Mouse (Mus musculus) CH12.LX (cell line): Measurements from ENCODE around the gene Maco1.

Experiments
- CTCF ChIP-seq, 2 experiments: IDR thresholded peaks in 1 of 2; conservative IDR thresholded peaks in 1 of 2; 2 replicates each; pipeline ENCODE4 v1.5.1; 2011 to 2012; ENCODE audit warnings: low read depth in 2 of 2, low read length in 2 of 2, improper control_type of control experiment in 1 of 2, inconsistent platforms in 1 of 2, mild to moderate bottlenecking in 1 of 2, moderate library complexity in 1 of 2
- ELF1 ChIP-seq: IDR thresholded peaks from 2 replicates; pipeline ENCODE4 v1.6.1; 2014; ENCODE audit warnings: low read depth, mild to moderate bottlenecking, inconsistent platforms, low read length, improper control_type of control experiment
- EP300 ChIP-seq: IDR thresholded peaks from 2 replicates; pipeline ENCODE4 v1.6.1; 2011; ENCODE audit warnings: low read length, improper control_type of control experiment
- MAX ChIP-seq: IDR thresholded peaks from 2 replicates; pipeline ENCODE4 v1.6.1; 2011; ENCODE audit warnings: low read length, improper control_type of control experiment
- MAZ ChIP-seq: IDR thresholded peaks from 2 replicates; pipeline ENCODE4 v1.6.1; 2012; ENCODE audit warnings: low read depth, mild to moderate bottlenecking, inconsistent platforms, low read length, improper control_type of control experiment, moderate library complexity
- ZKSCAN1 ChIP-seq: IDR thresholded peaks from 2 replicates; pipeline ENCODE4 v1.6.1; 2012; ENCODE audit warnings: low read depth, inconsistent platforms, low read length, improper control_type of control experiment, borderline replicate concordance

- TF ChIP-seq MAZ (no peak), ZKSCAN1 (no peak), EP300 (no peak), ELF1 (no peak), CTCF (conservative IDR thresholded peaks at IDR 0.05 in 1 of 2, IDR thresholded peaks at IDR 0.05 in 1 of 2; ENCODE audit: low read depth in 2 of 2, low read length in 2 of 2) (no peak), MAX (peak; percentile 43; the same call in 1 of the 2 replicates)
These were observed 30.7 kb upstream of the Maco1 start for GRCm38 (mm10) chr4:134883808-134884207.
